Mouse (Mus musculus): ENCODE measurements at regions not wholly inside any gene's neighbourhood (a gene's known extent, or its start where the extent isn't known, plus 50 kb on each side); places are given as distances from the start of the nearest gene placed in this dataset.

GRCm38 (mm10) chr5:51397528-51397927 lies 170.0 kb downstream of the Ppargc1a start:
- no peak for DNase-seq (ENCODE audit: low read depth, low spot score)

GRCm38 (mm10) chr5:51391319-51391718 lies 176.2 kb downstream of the Ppargc1a start:
- no peak for DNase-seq (ENCODE audit: low read depth, low spot score)

GRCm38 (mm10) chr5:51387751-51388150 lies 179.8 kb downstream of the Ppargc1a start:
- DNase-seq (ENCODE audit: low read depth, low spot score) = no peak

GRCm38 (mm10) chr5:51386409-51386808 lies 181.1 kb downstream of the Ppargc1a start:
- DNase-seq (ENCODE audit: low read depth, low spot score) = peak; percentile 4

GRCm38 (mm10) chr5:51384278-51384677 lies 183.2 kb downstream of the Ppargc1a start:
- DNase-seq (ENCODE audit: low read depth, low spot score) = no peak

GRCm38 (mm10) chr5:51359101-51359500 lies 208.4 kb downstream of the Ppargc1a start:
- DNase-seq (ENCODE audit: low read depth, low spot score) = no peak

GRCm38 (mm10) chr5:51348256-51348655 lies 219.3 kb downstream of the Ppargc1a start:
- DNase-seq (ENCODE audit: low read depth, low spot score) = no peak

- no peak for DNase-seq (ENCODE audit: low read depth, low spot score)
Observed at GRCm38 (mm10) chr5:51329142-51329541, 238.4 kb downstream of the Ppargc1a start.

- no peak for DNase-seq (ENCODE audit: low read depth, low spot score)
Observed at GRCm38 (mm10) chr5:51289191-51289590, 278.3 kb downstream of the Ppargc1a start.

- no peak for DNase-seq (ENCODE audit: low read depth, low spot score)
Observed at GRCm38 (mm10) chr5:51288234-51288633, 279.3 kb downstream of the Ppargc1a start.

- DNase-seq (ENCODE audit: low read depth, low spot score) = peak; percentile 58
Observed at GRCm38 (mm10) chr5:51241156-51241555, 326.4 kb downstream of the Ppargc1a start.

- DNase-seq (ENCODE audit: low read depth, low spot score) = no peak
Observed at GRCm38 (mm10) chr5:51234004-51234355, 333.5 kb downstream of the Ppargc1a start.

- no peak for DNase-seq (ENCODE audit: low read depth, low spot score)
Observed at GRCm38 (mm10) chr5:51233271-51234003, 334.1 kb downstream of the Ppargc1a start.

- DNase-seq (ENCODE audit: low read depth, low spot score) = no peak
Observed at GRCm38 (mm10) chr5:51229806-51230205, 337.7 kb downstream of the Ppargc1a start.

- DNase-seq (ENCODE audit: low read depth, low spot score) = no peak
Observed at GRCm38 (mm10) chr5:51227996-51228395, 339.5 kb downstream of the Ppargc1a start.

- DNase-seq (ENCODE audit: low read depth, low spot score) = no peak
Observed at GRCm38 (mm10) chr5:51203266-51203665, 364.3 kb downstream of the Ppargc1a start.

- DNase-seq (ENCODE audit: low read depth, low spot score) = no peak
Observed at GRCm38 (mm10) chr5:51202525-51203215, 364.9 kb downstream of the Ppargc1a start.

GRCm38 (mm10) chr5:51196393-51197347 lies 370.9 kb downstream of the Ppargc1a start:
- DNase-seq (ENCODE audit: low read depth, low spot score) = peak; percentile 2

GRCm38 (mm10) chr5:51190661-51191060 lies 376.9 kb downstream of the Ppargc1a start:
- no peak for DNase-seq (ENCODE audit: low read depth, low spot score)

- no peak for DNase-seq (ENCODE audit: low read depth, low spot score)
Observed at GRCm38 (mm10) chr5:51169828-51170227, 397.7 kb downstream of the Ppargc1a start.

GRCm38 (mm10) chr5:51168206-51168605 lies 399.3 kb downstream of the Ppargc1a start:
- peak; percentile 21 for DNase-seq (ENCODE audit: low read depth, low spot score)

- no peak for DNase-seq (ENCODE audit: low read depth, low spot score)
Observed at GRCm38 (mm10) chr5:51156901-51157300, 410.6 kb downstream of the Ppargc1a start.

Measured in mesoderm, embryonic 11.5 days (tissue).